Mouse (Mus musculus): ENCODE data around the gene Scarb2.

DNA sequence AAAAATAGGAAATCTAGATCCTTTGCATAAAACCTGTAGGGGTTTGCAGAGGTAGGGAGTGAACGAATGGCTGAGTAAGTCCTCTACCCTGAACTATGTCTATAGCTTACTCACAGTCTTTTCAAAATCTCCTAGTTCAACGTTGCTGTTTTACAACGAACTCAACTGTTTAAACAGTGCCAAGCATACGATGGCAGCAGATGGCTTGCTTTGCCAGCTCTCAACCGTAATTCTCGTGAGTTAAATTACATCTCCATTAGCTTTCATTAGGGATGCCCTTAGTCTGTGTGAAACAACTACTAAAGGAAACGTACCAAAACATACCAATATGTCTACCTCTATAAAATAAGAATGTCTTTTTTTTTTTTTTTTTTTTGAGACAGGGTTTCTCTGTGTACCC is 75.0 kb downstream of the Scarb2 start:
- TF ChIP-seq CTCF (IDR thresholded peaks at IDR 0.05; ENCODE audit: low read depth, low read length) (no peak), POLR2A (IDR thresholded peaks at IDR 0.05; ENCODE audit: extremely low read depth, insufficient read depth, low read length) (no peak)
